Mouse (Mus musculus) small intestine, adult 2 months (tissue): ENCODE results near the gene Atp2b2.

Experiments used
- CTCF ChIP-seq: fragments of 200-500 bp; IDR thresholded peaks from 2 replicates; pipeline ENCODE4 v1.5.1; 2012; ENCODE audit warnings: low read depth, mild to moderate bottlenecking, control low read depth, inconsistent platforms, low read length, moderate library complexity, mixed read lengths; ENCODE audit not compliant: insufficient replicate concordance, insufficient read length; ENCODE audit errors: extremely low read depth
- POLR2A ChIP-seq: fragments of 200-500 bp; IDR thresholded peaks from 2 replicates; pipeline ENCODE4 v1.6.1; 2012; ENCODE audit warnings: low read depth, mild to moderate bottlenecking, control low read depth, inconsistent platforms, low read length, moderate library complexity

DNA sequence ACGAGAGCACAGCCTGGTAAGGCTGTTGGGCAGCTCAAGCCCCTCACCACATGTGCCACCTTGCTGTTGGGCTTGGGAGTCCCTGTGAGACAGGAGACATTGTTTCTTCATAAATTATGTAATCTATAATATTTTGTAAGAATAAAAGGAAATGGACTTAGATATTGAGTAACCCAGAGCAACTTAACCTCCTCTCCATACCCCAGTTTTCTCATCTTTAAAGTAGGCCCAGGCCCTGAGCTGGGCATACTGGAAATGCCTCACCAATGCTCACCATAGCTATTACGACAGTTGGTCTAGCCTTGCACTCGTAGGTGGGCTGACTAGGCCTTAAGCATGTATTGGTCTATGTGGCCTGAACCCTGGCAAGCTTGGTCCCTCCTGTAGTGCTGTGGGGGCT is 225.7 kb downstream of the Atp2b2 start:
- TF ChIP-seq CTCF (no peak), POLR2A (no peak)
